Mouse (Mus musculus) kidney, postnatal 14 days (tissue): ENCODE data around the gene Gm10160.

Experiments used
- DNase-seq: peaks from one replicate; pipeline ENCODE4 v3.0.0; 2022; ENCODE audit warnings: mixed read lengths

The Gm10160 gene

GRCm38 (mm10) chr7:81855694-81856093 is at the start of gene Gm10160:
Gene Gm10160 (minus strand): TSS chr7:81855794.
- DNase-seq: no peak

DNA sequence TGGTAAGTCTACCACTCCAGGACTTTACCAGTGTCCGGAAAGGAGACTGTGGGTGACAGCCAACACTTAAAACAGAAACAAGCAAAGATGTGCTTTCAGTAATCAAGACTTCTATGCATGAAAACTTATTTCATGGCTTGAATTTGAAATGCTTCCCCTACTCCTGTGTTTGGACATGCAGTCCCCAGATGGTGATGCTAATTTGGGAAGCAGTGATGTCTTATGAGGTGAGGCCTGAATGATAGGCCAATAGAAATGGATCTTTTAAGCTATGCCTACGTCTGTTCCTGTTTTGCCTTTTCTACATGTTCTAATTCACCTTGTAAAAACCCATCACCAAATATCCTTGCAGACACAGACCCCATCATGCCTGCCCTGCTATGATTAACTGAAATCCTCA is 49.3 kb upstream of the Gm10160 start:
- no peak for DNase-seq

GRCm38 (mm10) chr7:81904094-81904493 is 48.5 kb upstream of the Gm10160 start:
- no peak for DNase-seq

DNA sequence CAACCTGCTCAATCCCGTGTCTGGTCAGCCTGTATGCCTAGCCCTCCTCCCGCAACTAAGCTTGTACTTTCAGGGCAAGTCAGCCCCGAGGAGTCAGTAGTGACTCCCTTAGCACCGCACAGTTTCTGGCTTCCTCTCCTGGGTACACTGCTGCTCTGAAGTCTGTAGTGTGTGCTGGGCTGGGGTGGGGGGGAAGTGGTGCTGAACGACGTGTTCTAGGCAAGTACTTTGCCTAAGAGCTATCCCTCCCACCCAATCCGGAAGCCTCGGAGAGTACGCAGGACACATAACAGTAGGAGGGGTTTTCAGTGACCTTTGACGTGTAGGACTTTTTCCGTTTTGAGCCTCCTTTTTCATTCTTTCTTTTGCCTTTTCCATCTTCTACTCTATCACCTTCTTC is 43.8 kb upstream of the Gm10160 start:
- no peak for DNase-seq

DNA sequence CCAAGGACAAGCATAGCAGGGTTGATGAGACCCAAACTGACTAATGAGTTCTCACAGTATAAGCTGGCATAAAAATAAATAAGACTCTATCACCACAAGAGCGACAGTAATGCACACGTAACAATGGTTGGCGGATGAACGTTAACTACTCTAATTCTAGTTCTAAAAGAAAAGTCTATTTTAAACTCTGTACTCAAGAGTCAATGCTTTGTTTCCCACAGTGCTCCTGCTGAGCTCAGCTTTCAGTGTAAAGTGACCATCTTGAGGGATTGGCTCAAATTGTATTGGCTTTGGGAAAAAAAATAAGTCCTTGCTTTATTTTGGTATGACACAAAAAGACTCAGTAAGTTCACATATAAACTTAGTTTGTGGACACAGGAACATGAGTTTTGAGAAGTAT is 29.5 kb upstream of the Gm10160 start:
- no peak for DNase-seq

- DNase-seq: no peak
These were observed 26.0 kb upstream of the Gm10160 start for GRCm38 (mm10) chr7:81881600-81881999.

DNA sequence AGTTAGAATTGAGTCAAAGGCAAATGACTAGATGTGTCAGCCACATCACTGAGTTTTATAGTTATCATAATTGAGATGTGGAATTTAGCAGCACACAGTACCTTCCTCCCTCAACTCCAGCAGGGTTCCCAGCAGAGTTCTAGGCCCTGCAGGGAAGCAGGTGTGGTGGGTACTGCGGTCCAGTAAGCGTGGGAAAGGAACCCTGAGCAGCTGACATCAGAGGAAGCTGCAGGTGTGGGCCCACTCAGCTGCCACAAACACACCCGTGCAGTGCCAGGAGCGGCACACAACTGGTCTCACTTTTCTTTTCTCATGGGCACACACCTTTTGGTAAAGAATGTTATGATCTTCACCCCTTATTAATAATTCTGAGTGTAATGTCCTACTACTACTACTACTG is 25.2 kb upstream of the Gm10160 start:
- no peak for DNase-seq

- DNase-seq: no peak
These were observed 24.7 kb upstream of the Gm10160 start for GRCm38 (mm10) chr7:81880286-81880685.

DNA sequence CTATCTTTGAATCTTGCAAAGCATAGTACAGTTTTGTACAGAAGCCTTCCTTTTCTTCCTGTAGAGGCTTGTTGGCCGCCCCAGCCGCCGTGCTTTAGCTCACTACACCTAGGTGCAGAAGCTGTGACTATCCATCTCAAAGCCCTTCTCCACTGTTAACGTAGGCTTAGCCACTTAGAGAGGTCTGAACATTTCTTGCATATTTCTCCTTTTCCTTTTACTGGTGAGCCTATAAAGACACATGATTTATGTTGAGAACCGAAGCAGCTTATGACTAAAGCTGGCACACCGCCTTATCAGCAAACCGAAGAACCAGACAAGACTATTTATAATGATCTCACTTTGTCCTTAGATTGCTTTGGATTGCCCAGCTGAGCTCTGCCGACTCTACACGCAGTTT is 19.8 kb upstream of the Gm10160 start:
- no peak for DNase-seq

DNA sequence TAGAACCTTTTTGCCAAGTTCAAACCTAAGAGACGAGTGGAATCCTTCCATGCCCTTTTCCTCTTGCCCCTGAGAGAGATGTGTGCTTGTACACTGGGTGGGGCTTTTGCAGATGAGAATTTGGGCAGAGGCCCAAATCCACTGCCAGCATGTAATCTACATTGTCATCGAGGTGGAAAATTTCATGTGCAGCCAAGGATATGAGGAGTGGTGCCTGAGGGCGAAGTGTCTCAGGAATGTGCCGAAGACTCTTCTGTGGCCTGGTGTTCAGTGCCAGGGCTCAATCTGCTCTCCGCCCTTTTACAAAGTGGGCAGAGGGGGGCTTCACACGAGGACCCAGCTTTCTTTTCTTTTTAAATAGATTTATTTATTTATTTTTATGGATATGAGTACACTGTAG is 19.0 kb upstream of the Gm10160 start:
- DNase-seq: peak; percentile 67

DNA sequence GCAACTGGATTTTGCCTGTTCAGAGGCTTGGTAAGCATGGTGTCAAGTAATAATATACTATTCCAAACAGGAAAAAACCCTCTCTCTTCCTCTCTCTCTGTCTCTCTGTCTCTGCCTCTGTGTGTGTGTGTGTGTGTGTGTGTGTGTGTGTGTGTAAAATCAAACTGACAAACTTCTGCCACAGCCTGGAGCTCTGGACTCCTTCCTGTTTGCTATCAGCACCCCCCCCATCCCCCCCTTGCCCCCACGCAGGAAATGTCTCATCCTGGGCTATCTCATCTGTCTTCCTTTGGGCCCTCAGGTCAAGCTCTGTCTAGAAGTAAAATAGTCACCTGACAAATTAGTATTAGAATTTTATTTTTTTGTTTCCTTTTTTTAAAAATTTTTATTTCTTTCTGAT is 18.2 kb upstream of the Gm10160 start:
- no peak for DNase-seq

- no peak for DNase-seq
These were observed 17.0 kb upstream of the Gm10160 start for GRCm38 (mm10) chr7:81872493-81873013.

GRCm38 (mm10) chr7:81868158-81868557 is 12.6 kb upstream of the Gm10160 start:
- peak; percentile 87 for DNase-seq

DNA sequence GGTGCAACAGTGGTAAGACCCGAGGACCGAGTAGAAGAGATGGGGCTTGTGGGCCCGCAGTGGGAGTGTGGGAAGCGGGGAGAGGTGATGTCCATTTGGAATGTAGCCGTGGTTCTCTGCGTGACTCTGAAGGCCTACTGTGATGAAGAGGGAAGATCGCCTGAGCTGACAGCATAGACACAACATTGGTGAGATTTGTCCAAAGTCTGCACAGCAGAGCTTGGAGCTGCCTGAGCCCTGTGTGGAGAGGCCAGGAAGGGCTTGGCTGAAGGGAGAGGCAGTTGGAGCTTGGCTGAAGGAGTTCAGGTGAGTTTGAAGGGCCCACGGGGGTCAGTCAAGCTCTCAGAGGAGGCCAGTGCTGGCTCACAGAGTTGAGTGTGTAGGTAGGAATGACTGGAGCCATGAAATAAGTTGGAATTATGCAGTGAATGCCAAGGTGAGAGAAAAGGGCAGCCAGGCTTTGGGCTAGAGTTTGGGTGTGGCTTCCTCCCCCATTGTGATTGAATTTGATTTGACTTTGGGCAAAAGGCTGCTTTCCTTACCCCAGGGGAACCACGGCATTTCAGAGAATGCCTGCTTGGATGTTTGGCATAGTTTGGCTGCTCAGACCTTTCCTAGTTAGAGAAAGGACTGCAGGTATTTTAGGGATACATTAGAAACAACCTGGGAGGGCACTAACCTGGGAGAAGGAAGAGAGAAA is 11.8 kb upstream of the Gm10160 start:
- DNase-seq: no peak

GRCm38 (mm10) chr7:81865937-81866336 is 10.3 kb upstream of the Gm10160 start:
- no peak for DNase-seq

DNA sequence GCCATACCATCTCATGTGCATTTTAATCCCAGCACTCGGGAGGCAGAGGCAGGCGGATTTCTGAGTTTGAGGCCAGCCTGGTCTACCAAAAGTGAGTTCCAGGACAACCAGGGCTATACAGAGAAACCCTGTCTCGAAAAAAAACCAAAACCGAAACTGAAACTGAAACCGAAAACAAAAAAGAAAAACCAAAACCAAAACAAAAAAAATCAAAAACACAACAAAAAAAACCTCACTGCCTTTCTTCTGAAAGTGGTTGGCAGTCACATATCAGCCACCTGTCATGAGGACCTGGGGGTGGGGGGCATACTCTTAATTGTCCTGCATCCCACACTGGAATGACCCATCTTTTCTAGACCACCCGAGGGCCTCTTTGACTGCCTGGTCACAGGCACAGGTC is 9.0 kb upstream of the Gm10160 start:
- no peak for DNase-seq

DNA sequence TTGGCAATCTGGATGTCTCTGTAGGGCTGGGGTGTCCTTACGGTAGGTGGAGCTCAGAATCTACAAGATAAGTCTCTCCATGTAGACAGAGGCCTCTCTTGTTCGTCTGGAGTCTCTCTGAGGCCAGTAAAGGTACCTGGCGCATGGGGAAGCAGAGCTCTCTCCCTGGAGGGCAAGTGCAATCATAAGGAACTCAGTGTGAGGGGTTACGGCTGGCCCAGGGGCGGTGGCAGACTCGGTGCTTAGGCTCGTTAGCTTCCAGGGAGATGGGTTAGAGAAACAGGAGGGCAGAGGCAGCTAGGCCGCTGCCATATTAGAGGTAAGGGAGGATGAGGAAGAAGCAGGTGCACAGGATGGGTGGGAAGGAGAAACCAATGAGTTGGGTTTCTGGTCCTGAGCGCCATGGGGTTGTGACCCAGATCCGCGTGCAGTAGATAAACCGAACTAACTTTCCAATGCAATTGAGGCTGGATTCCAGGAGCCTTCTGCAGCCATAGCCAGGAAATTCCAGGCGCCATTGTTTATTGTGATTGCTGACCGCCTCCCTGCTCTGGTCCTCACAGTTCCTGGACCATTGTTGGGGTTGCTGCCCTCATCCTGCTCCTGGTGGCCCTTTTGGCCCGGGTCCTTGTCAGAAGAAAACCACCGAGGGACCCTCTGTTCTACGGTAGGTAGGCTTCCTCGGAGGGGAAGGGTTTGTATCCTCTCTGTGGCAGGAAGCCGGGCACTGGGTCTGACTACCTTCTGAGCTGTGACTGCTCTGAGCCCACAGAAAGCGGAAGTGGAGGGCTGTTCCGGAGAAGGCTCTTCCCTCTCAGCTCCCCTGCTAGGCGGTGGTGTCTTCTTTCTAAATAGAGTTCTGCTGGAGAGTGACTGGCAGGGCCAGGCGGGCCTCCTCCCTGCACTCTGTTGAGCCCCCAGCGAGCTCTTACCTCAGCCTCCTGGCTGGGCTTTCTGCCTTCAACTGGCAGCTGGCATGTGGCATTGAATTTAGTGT is 7.3 kb upstream of the Gm10160 start:
- DNase-seq: peak; percentile 44

DNA sequence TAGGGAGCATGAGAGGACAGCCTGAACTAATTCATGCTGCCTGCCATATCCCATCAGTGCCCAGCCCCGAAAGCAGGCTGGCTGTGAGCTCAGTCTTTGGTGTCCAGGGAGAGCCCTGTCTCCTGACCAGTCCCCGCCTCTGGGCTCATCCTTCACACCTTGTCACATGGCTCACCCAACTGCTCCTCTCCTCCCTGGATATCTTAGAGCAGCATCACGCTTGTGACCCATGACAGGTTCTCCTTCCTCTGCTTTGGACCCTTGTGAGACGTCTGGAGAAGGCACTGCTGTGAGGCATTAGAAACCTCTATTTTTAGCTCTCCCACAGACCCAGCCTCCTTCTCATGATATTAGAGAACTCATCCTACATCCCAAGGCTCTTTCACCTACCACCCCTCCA is 6.3 kb upstream of the Gm10160 start:
- no peak for DNase-seq

- DNase-seq: no peak
These were observed 5.9 kb upstream of the Gm10160 start for GRCm38 (mm10) chr7:81861461-81861860.

DNA sequence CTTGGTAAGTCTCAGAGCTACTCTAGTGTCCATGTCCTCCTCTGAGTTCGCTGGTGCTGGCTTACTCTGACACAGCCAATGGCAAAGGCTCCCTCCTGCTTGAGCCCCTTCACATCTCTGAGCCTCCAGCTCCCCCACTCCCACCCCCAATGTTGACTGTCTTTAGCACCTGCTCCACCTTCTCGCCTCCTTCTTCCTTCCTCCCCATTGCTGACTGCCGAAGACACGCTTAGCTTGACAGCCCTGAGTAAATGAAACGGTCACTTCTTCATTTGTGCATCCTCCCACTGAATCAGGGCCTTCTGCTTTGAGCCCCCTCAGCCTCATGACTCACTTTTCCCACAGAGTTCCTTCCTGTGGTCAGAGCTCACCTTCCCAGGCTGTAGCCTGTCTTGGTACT is 5.4 kb upstream of the Gm10160 start:
- DNase-seq: no peak

- no peak for DNase-seq
These were observed 4.5 kb upstream of the Gm10160 start for GRCm38 (mm10) chr7:81860071-81860470.

DNA sequence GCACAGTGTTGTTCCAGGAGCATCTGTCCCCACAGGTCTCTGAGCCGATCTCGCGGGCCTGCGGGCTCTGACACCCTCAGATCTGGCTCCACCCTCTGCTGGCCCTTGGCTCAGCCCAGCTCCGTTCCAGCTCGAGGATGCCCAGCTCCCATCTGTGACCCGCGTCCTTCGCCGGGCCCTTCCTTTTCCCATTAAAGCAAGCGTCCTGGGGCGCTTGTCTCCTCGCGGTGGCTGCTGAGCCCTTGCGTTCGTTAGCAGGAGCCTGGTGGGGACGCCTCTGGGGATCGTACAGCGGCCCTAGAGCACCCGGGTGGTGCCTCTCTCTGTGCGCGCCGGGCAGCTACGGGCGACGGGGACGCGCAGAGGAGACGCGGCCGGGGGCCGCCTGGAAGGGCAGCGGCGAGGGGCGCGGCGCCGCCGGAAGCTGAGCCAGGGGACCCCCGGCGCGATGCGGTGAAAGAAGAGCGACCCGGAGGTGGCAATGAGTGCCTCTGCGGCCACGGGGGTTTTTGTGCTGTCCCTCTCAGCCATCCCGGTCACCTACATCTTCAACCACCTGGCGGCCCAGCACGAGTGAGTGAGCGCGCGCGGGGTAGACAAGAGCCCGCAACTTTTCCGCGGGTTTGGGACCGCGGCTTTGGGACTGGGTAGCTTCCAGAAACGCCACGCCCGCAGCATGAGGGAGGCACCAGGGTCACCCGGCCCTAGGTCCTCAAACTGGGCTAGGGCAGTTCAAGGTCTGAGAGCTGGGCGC is 3.6 kb upstream of the Gm10160 start, which contains the start of gene Tm6sf1:
Gene Tm6sf1, plus strand, starts transcription at position 34 of the 754 bp plus-strand sequence.
- DNase-seq: peak; percentile 64

DNA sequence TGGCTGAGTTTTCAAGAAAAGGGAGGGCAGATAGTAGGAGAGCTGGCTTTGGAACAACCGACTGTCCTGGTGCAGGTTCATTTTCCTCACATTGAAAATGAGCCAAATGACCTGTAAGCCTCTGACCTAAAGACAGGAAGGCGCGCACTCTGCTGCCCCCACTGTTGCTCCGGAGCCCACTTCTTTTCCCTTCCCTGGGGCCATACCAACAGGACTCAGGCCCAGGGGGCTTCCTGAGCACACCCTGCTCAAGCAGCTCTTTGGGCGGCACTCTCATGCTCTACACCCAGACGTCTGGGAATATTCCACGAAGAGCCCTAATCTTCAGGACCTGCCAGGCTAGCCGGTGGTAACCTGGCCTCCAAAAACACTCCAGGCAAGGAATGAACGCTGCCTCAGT is 2.6 kb upstream of the Gm10160 start:
- DNase-seq: no peak
